Mouse (Mus musculus) embryonic fibroblast, embryonic 13.5 days (primary cell): ENCODE measurements around the gene Slc26a9.

Experiments
- CTCF ChIP-seq: IDR thresholded peaks from 2 replicates; pipeline ENCODE4 v1.5.1; 2011; ENCODE audit warnings: mild to moderate bottlenecking, control low read depth, low read length, moderate library complexity, borderline replicate concordance; ENCODE audit not compliant: insufficient read depth
- POLR2A ChIP-seq: IDR thresholded peaks from 2 replicates; pipeline ENCODE4 v1.6.1; 2011; ENCODE audit warnings: low read depth, mild to moderate bottlenecking, control low read depth, low read length, moderate library complexity

DNA sequence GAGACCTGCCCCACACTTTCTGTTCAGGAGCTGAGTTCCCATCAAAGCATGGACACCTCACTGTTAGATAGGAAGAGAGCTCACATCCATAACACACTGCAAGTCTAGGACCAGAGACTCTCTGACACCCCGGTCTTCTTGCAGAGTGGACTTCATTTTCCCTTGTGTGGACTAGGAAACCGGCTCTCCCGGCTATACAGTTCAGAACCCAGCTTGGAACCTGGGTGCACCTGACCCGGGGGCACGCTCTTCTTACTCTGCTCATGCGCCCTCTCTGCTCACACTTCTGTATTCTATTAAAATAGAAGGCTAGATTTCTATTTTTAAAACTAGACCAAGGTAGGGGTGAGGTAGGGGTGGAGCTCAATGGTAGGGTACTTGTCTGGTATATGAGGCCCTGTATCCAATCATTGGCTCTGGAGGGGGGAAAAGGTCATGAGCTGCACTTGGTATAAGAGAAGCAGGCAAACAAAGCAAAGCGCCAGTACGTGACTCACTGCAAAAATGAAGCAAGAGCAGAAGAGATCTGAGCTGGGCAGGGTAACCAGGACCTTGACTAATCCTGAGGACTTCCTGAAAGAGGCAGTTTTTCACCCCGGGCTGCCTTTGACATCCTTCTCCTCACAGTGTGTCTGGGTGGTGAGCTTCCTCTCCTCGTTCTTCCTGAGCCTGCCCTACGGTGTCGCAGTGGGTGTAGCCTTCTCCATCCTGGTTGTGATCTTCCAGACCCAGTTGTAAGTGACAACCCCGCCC, 17.4 kb downstream of the Slc26a9 start:
- TF ChIP-seq CTCF (no peak), POLR2A (no peak)
